Mouse (Mus musculus) adipocyte (in vitro differentiated cells): ENCODE results near the gene Dut.
"Not testable (repeated sequence)": the region's sequence is repeated elsewhere in the genome, so short reads cannot be mapped to it uniquely, and the experiment has no call there.

Experiments used
- DNase-seq: peaks from one replicate; pipeline ENCODE4 v3.0.0-alpha.2; 2016; ENCODE audit warnings: low spot score

Gene Dut

DNA sequence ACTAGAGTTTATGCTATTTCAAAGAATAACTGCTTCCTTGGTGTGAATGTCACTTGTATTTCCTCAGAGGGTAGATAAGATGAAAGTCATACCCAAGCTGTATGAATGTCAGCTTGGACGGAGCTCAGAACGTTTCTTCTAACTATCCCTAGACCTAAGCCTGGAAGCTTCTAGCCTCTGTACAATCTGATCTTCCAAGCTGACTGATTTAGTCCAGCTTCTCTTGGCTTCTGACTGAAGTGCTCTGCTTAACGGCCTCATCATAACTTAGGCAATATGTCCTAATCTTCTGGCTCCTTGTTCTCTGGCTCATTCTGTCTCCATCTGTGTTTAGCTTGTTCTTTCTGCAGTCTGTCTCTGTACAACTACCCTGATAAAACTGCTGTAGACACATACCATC lies 7.6 kb downstream of the Dut start:
- DNase-seq: no peak

DNA sequence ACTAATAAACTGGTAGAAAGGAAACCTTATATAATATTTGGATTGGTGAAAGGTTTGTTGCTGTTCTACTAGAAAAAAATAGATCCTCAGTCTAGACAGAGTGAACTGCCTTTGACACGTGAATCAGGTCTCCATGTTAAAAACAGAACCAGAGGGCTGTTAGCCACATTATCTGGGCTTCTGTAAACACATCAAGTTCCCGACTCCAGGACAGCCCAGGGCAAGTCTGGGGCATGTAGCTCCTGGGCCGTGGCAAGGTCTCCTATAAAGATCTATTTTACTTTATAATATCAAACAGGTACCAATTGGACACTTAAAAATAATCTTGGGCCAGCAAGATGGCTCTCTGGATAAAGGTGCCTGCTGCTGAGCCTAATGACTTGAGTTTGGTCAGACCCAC lies 8.9 kb downstream of the Dut start:
- no peak for DNase-seq

DNA sequence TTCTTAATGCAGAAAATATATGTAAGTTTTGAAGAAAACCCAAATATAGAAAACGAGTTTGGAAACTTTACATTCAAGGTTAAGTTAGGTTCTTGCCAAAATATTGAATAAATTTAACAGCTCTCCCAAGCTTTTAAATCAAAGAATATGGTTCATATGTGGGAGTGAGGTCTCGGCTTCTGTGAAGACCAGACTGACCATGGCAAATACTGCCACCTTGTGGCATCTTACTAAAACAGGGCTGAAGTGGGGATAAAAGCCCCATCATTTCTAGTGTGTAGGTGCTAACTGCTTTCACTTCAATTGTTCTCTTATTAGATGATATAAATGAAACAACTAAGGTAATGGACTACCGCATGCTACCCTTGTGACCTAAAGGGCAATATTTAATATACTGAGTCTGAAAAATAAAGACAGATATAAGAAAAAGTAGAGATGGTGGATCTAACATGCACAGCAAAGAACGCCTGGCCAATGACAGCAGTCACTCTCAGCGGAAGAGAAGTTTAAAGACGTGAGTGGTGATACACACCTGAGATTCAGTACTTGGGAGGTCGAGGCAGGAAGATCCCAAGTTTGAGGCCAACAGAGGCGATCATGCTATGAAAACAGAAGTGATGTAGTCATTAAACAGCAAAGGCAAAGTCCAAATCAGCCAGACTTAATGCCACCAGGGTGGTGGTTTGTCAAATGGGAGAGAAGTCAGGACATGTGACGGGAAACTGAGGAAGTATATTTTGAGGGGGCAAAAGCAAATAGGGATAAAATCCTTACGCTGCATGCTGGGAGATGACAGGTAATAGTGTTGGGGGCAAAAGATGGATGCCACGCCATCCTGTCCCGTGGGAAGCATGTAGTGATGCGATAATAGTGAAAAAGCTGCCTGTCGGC lies 12.5 kb downstream of the Dut start:
- peak; percentile 67 for DNase-seq

DNA sequence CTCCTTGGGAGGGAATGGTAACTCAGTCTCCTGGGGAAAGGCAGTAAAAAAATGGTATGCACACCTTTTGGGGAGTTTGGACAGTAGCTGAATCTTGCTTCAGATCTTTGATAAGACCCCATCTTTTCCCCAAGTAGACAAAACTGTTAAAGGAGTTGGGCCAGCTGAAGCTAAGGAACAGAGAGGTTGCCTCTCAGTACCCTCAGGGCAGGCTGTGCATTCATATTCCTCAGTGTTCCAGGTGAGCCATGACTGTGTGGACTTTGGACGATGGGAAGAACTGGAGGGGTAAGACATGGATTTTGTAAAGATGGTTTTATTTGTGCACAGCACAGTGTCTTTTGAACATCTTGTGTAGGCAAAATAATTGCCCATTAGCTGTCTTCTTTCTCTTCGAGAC lies 13.3 kb downstream of the Dut start:
- DNase-seq: no peak

DNA sequence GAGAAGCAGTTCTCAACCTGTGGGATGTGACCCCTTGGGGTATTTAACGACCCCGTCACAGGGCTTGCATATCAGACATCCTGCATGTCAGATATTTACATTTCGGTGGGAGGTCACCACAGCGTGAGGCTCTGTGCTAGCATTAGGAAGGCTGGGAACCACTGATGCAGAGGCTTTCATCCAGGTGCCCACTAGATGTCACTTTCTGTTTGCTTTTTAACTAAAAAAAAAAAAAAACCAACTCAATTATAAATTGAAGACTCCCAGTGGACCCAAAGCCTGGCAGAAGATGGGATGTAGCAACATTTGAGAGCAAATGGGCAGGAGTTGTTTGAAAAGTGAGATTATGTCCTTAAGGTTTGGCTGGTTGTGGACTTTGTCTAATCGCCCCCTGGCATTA lies 16.1 kb downstream of the Dut start:
- DNase-seq: peak; percentile 85

DNA sequence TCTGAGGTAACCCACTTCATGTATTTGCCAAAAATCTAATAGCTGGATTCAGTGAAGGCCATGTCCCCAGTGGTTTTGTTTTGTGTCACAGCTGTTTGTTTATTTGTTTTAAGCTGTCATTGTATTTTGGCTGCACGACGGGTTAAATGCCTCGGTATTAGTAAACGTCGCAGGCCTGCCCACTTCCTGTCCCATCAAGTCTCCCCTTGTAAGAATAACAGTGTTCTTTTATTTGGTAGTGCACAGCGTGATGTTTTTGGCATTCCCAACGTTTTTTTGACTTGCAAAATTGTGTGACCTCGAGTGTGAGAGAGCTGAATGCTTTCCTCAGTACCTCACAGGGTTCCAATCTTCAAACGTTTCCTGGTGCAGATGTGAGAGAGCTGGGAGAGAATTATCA lies 16.8 kb downstream of the Dut start:
- peak; percentile 35 for DNase-seq

DNA sequence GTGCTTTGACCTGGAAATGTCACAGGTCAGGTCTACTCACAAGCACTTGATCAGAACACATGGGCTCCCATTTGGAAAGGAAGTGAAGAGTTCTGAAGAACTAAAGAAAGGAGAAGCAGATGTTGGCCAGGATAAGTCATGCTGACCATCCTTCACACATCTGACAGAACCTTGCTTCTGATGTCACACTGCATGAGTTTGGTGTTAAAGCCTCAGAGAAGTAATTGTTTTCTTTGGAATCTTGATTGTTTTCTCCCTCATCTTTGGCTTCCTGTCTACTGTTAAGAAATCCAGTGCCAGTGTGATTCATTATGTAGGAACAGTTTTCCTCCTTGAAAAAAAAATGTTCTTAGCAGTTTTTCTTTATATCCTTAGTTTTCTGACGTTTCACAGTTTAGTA lies 21.9 kb downstream of the Dut start:
- DNase-seq: peak; percentile 63

DNA sequence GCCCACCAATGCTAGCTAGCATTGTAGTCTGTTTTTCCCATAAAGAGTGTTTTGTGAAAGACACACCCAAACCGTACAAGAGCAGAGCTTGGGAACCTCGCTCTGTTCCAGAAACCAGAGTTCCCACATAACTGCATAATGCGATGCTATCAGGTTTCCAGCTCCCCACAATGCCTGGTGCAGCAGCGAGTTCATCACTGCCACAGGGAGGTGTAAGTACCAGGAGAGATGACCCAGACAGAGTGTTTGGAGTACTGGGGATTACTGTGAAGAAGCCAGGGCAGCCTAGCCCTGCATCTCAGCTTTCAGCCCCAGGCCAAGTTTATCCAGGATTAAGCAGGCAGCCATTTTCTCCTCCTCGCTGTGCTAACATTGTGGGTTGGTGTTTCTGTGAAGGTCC lies 28.6 kb downstream of the Dut start:
- DNase-seq: no peak

DNA sequence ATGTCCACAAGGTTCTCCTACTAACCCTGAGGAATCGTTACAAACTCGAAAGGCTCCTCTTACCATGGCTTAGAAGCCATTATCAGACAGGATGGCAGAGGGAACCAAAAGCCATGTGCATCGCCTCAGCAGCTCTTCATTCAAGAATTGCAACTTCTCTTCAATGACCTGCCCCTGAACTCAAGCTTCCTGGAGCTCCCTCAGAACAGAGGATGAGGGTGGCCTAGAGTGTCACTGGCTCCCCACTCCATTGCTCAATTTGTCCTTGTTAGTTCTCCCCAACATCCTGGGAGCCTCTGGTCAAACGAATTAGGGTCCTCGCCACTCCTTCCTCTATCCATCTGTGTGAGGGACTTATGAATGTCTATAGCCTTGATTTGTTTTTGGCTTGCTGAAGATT lies 29.7 kb downstream of the Dut start:
- no peak for DNase-seq

DNA sequence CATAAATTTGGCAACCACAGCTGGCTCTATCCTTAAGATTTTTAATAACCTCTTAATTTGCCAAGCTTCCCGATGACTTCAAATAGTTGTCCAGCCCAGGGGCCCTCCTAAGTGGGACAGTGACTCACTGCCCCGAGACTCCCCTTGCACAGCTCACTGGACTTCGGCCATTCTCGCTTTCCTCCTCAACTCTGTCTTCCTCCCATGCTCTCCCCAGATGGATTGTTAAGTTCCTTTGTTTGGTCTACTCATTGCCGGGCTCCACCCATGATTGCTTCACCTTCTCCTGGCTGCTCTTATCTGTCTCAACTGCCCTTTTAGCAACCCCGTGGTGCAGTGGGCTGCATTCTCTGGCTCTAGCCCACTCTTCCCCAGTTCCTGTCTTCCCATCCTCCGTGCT lies 31.5 kb downstream of the Dut start:
- peak; percentile 25 for DNase-seq

DNA sequence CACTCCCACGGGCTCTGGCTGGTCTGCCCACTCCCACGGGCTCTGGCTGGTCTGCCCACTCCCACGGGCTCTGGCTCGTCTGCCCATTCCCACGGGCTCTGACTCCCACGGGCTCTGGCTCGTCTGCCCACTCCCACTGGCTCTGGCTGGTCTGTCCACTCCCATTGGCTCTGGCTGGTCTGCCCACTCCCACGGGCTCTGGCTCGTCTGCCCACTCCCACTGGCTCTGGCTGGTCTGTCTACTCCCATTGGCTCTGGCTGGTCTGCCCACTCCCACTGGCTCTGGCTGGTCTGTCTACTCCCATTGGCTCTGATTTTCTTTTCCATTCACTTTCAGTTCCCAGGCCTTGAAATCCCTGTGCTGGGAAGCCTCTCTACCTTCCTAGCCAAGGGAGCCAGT lies 33.0 kb downstream of the Dut start:
- not testable (repeated sequence) for DNase-seq

DNA sequence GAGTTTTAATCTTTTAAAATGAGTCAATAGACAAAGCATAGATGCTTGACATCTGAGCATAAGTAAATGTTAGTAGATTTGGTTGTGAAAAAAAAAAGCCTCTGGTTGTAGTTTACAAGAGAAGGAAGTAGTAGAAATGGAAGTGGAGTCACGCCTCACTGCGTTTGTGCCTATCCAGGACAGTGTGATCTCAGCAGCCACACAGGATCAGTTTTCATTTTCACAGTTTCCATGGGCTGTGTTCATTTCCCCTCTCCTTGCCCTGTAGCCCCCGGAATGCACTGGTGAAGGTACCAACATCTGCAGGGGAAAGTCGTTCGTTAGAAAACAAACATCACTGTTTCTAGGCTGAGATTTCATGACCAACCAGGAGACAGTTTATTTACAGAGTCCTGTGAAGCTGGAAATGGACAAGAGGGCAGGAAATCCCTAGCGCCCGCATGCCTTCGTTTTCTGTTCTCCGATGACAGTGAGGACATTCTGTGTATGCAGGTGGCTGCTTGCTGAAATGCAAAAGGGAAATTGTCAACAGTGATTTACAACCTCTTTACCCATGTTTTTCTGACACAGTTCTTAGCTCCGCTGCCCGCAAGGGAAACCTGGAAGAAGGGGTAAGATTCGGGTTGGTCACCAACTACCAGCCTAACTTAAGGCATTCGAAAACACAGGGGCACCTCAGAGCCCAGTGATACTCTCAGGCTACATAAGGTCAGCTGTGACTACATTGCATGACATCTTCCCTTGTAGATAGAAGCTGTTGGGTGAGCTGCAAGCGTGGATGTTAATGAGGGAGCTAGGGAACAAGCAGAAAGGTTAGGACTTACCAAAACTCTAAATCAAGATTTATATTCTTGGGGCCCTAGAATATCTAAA lies 35.6 kb downstream of the Dut start:
- DNase-seq: no peak

DNA sequence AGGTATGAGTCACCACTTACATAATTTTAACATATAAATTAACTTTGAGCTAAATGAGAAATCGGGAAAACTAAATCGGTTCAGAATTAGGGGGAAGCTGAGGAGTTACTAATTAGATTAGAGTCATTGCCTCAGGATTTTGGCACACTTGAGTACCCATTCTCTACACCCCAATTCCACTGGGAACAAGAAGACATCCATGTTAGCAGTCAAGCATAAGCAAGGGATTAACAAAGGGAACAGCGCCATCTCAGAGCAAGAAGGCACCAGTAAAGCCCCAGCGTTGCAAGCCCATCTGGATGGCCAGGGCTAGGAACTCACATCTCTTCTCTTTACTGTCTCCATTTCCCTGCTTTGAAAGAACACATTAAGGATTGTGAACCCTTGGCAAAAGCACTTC lies 38.8 kb downstream of the Dut start:
- no peak for DNase-seq

DNA sequence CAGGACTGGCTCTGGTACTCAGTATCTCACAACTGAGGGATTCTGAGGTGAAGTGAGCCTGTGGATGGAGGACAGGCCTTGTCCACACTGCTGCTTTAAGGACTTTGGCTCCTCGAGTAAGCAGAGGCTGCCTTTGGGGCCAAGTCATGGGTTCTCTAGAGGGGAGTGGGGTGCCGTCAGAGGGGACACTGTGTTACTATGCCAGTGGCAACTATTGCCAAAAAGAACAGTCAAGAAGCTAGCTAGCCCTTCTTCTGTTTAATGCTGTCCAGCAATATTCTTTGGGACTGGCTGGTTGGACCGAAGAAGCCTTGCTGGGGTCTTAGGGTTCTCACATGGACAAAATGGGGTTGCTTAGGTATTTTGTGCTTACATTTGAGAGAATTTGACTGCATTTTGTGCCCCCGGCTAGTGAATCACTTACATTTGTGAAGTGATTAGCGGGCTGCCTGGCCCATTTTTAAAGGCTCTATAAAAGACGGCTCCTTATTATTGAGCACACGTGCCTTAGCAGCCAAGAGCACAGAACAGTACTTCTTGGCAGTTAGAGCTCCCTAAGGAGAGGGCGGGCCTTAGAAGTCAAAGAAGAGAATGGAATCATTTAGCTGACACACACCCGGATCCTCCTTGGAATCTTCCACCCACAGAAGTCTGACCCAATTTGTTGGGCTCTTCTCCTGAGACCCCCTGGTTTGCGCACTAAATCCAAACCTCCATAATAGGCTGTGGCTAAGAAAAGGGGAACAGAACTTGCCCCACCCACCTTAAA lies 43.4 kb downstream of the Dut start:
- peak; percentile 74 for DNase-seq

DNA sequence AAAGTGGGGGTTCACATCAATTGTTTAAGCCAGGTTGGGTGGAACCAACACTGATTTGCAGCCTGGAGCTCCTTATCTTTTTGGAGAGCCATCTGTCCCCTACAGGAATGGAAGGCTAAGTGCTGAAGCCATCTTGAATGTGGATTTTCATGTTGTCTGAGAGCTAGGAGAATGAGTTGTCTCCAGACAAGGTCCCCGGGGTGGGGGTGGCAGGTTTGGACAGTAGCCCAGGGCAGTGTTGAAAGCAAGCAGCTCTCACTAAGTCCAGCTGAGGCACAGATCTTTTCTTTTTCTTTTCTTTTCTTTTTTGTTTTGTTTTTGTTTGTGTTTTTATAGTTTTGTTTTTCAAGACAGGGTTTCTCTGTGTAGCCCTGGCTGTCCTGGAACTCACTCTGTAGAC lies 44.1 kb downstream of the Dut start:
- DNase-seq: peak; percentile 68

DNA sequence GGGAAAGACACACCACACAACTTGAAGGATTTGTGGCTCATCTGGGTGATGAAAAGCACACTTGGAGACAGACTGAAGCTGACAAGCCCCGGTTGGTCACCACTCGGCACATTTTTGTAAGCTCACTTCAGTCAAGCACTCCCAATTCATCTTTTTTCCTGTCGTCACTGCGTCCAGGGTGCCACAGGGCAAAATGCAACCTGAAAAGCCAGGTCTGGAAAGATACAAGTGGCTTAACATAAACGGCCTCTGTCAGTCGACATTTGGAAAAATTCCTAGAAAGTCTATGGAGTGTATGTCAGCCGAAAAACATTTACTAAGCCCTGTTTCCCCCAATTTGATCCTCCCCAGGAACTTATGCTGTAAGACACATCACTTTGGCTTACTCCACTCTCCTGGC lies 45.6 kb downstream of the Dut start:
- DNase-seq: no peak

DNA sequence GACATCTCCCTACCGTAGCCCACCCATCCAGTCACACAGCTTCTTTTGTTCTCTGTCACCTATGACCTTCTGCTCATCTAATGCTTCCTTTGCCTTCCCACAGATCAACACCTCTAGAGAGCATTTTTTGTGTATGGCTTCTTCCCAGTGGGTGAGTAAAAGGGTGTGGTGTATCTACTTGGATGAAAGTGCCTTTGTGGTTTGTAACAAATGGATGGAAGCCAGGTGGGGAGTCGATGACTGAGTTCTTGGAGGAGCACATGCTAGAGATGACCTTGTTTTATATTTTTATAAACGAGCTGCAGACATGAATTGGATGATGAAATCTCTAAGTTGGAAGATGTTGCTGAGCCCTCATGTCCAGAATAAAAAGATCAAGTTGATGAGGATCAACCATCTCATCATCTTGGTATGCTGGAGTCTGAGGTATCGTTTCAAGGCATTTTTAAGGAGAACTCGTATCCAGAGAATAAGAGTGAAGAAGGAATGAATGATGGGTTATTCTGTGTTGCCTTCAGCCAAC lies 47.0 kb downstream of the Dut start:
- DNase-seq: no peak

DNA sequence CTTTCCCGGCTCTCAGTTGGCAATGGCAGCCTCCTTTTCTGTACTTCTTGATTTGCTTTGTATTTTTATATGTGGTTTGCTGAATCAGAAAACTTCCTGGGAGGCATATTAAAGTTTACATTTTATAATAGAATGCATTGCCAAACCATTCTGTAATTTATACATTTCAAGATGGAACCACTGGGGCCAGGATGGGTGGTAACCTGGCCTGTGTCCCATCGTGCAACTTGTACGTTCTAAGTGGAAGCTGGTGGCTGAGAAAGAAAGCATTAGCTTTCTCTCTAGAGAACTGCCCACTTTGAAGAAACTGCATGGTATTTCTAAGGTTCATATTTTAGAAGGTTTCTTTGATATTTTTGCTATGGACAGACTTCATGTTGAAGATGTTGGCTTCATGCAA lies 48.5 kb downstream of the Dut start:
- DNase-seq: no peak

DNA sequence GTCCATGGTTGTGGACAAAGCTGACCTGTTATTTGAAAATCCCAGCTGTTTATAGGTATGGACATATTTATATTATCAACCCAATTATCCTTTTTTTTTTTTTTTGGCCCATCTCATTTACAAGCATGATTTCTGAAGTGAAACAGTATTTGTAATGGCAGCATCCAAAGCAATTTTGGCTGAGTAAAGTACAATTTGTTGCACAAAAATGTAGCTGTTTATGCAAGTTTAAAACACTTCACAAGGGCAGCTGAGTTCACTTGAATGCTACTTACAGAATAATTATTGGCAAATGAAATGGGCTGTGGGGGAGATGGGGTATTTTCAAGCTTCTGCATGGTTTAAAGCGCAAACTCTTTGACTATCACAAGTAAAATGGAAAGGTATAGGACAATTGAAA lies 51.9 kb downstream of the Dut start:
- peak; percentile 46 for DNase-seq

DNA sequence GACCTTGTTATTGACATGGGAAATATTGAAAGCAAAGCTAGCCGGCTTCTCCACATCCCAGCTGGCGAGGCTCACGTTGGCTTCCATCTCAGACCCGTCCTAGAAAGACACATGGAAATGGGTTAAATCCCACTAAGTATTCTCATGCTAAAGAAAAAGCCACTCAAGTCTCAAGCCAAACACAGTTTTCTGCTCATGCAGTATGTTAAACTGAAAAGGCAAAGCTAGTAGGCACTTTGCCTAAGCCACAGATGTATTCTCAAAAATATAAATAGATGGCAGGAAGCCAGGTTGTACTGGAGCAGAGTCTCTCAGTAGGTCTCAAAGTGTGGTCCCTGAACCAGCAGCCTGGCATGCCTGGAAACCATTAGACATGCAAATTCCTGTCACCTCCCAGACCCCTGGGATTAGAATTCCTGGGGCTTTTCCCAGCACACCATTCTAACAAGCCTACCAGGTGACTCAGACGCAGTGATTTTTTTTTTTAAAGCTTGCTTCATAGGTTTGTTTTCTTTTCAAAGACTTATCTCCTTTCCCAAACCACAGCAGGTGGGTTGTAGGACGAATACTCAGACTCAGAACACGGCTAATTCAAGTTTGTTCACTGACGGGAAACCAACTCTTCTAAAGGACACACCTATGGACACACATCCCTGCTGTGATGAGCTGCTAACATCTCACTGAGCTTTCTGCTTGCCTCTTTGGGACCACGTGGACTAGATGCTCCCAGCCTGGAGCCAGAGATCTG lies 55.1 kb downstream of the Dut start:
- no peak for DNase-seq

DNA sequence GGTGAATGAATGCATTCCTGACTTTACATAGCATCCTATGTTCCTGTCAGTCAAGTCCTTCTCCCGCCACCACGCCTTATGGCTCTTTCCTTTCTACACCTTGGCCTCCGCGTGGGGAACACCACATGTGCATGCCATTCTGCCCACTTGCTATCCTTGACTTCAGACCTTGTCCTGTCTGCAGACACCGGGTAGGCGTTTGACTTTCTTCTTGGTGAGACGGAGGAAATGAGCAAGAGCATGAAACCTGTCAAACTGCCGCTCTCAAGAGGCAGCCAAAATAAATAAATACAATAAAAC lies 55.6 kb downstream of the Dut start:
- DNase-seq: no peak
